Mouse (Mus musculus) hindbrain, embryonic 13.5 days (tissue): ENCODE results near the gene Galp. TPM values are rescaled to one million over a fixed set of nuclear protein-coding genes. Genes with fewer than 3 reads are reported as not detected.

Source experiments
- ATAC-seq: fragments of 200-750 bp; cut with Nextera tagmentation; 2 replicates; pipeline ENCODE4 v1.8.0; 2017; ENCODE audit warnings: moderate TSS enrichment; ENCODE audit not compliant: low FRiP score
- H3K27ac ChIP-seq: fragments of 300-500 bp; sonication (generic); 2 replicates; pipeline ENCODE4 v1.5.1; 2015; ENCODE audit warnings: inconsistent platforms, mild to moderate bottlenecking, moderate library complexity
- H3K27me3 ChIP-seq: fragments of 300-500 bp; sonication (generic); 2 replicates; pipeline ENCODE4 v1.6.1; 2015; ENCODE audit warnings: mild to moderate bottlenecking, inconsistent platforms
- H3K36me3 ChIP-seq: fragments of 300-500 bp; sonication (generic); 2 replicates; pipeline ENCODE4 v1.6.1; 2015; ENCODE audit warnings: mild to moderate bottlenecking, inconsistent platforms
- H3K4me1 ChIP-seq: fragments of 300-500 bp; sonication (generic); replicated peaks from 2 replicates; pipeline ENCODE4 v1.6.1; 2015; ENCODE audit warnings: inconsistent platforms
- H3K4me2 ChIP-seq: fragments of 300-500 bp; sonication (generic); 2 replicates; pipeline ENCODE4 v1.6.1; 2015; ENCODE audit warnings: inconsistent platforms, mild to moderate bottlenecking, moderate library complexity
- H3K4me3 ChIP-seq: fragments of 300-500 bp; sonication (generic); 2 replicates; pipeline ENCODE4 v1.5.1; 2015; ENCODE audit warnings: mild to moderate bottlenecking, inconsistent platforms
- H3K9ac ChIP-seq: fragments of 300-500 bp; sonication (generic); 2 replicates; pipeline ENCODE4 v1.6.1; 2015; ENCODE audit warnings: mild to moderate bottlenecking, inconsistent platforms
- H3K9me3 ChIP-seq: fragments of 300-500 bp; sonication (generic); 2 replicates; pipeline ENCODE4 v1.6.1; 2016; ENCODE audit warnings: inconsistent platforms
- WGBS: fragments of 180-500 bp; shearing (Covaris S2); methylation state at CpG from one replicate; pipeline ENCODE4 v1.1.7; 2015; 5-methylcytosine and 5-hydroxymethylcytosine counted together
- polyA plus RNA-seq: library from polyadenylated mRNA; unstranded; fragments of >200 nt; fragmentation: Nextera tagmentation; extraction: Ambion mirVana; gene quantifications from 2 replicates; pipeline ENCODE4 v1.2.1, GENCODE M21; 2015

Galp gene
- polyA plus RNA-seq, 1 experiment from 2014 or later, result not detected

GRCm38 (mm10) chr7:6265695-6266094 is 68.8 kb downstream of the Galp start:
- no peak overlapping the region for H3K9ac ChIP-seq
- H3K9me3 ChIP-seq, result no peaks in the 10 kb centered on the region
- no peak overlapping the region for H3K4me3 ChIP-seq
- 65% methylated on average over 8 of the region's 8 CpGs for WGBS
- no peak overlapping the region for H3K27ac ChIP-seq
- H3K4me1 ChIP-seq, result no peaks in the 10 kb centered on the region
- no peaks in the 10 kb centered on the region for H3K36me3 ChIP-seq
- H3K27me3 ChIP-seq, result no peaks in the 10 kb centered on the region
- H3K4me2 ChIP-seq, result no peak overlapping the region
- no peak for ATAC-seq

Other genes with a start within 250 kb of the Galp start
- not detected in 2 replicates for gene Vmn1r65, start 186.1 kb upstream of the Galp start, polyA plus RNA-seq
- not detected in 2 replicates for gene Nlrp4c, start 151.9 kb upstream of the Galp start, polyA plus RNA-seq
- gene Zfp787, start 41.1 kb upstream of the Galp start, polyA plus RNA-seq, result 22.1 and 23.8 TPM in 2 replicates
- 89.1 and 94.9 TPM in 2 replicates for gene Zfp444, start 24.9 kb upstream of the Galp start, polyA plus RNA-seq
- not detected in 2 replicates for gene Zscan5b, start 25.2 kb downstream of the Galp start, polyA plus RNA-seq
- 0.26 TPM in 1 of 2 replicates, not detected in the other for gene Epp13, start 55.6 kb downstream of the Galp start, polyA plus RNA-seq
- gene Zfp667, start 89.5 kb downstream of the Galp start, polyA plus RNA-seq, result 20.2 and 22.7 TPM in 2 replicates
- gene Zfp583, start 134.2 kb downstream of the Galp start, polyA plus RNA-seq, result 13.0 and 15.7 TPM in 2 replicates
- 6.7 and 9.0 TPM in 2 replicates for gene Gm3854, start 146.7 kb downstream of the Galp start, polyA plus RNA-seq
- gene Zfp78, start 166.2 kb downstream of the Galp start, polyA plus RNA-seq, result 3.6 and 4.2 TPM in 2 replicates
- 16.2 and 17.0 TPM in 2 replicates for gene Zfp28, start 186.2 kb downstream of the Galp start, polyA plus RNA-seq
- 3.7 and 4.2 TPM in 2 replicates for gene Smim17, start 201.6 kb downstream of the Galp start, polyA plus RNA-seq
- 0.09 TPM in 2 replicates for gene Gm20715, start 213.2 kb downstream of the Galp start, polyA plus RNA-seq
- gene Olfr1344, start 241.6 kb downstream of the Galp start, polyA plus RNA-seq, result not detected in 2 replicates